Mouse (Mus musculus) hindbrain, embryonic 15.5 days (tissue): ENCODE data around the gene Fam181a. TPM values are rescaled to one million over a fixed set of nuclear protein-coding genes. Genes with fewer than 3 reads are reported as not detected.
A peak's percentile ranks its signal among the peaks of the same experiment; 100 is the strongest.

Experiments used
- ATAC-seq: fragments of 200-750 bp; cut with Nextera tagmentation; 2 replicates; pipeline ENCODE4 v1.8.0; 2017; ENCODE audit warnings: low read depth, moderate number of reproducible peaks, moderate TSS enrichment; ENCODE audit not compliant: low FRiP score
- H3K27ac ChIP-seq: fragments of 300-500 bp; sonication (generic); replicated peaks from 2 replicates; pipeline ENCODE4 v1.5.1; 2015; ENCODE audit warnings: mild to moderate bottlenecking, inconsistent platforms
- H3K27me3 ChIP-seq: fragments of 300-500 bp; sonication (generic); 2 replicates; pipeline ENCODE4 v1.6.1; 2015; ENCODE audit warnings: control low read depth, inconsistent platforms
- H3K36me3 ChIP-seq: fragments of 300-500 bp; sonication (generic); 2 replicates; pipeline ENCODE4 v1.6.1; 2015; ENCODE audit warnings: control low read depth, inconsistent platforms
- H3K4me1 ChIP-seq: fragments of 300-500 bp; sonication (generic); replicated peaks from 2 replicates; pipeline ENCODE4 v1.6.1; 2015; ENCODE audit warnings: control low read depth, inconsistent platforms
- H3K4me2 ChIP-seq: fragments of 300-500 bp; sonication (generic); 2 replicates; pipeline ENCODE4 v1.6.1; 2015; ENCODE audit warnings: moderate library complexity, mild to moderate bottlenecking, inconsistent platforms
- H3K4me3 ChIP-seq: fragments of 300-500 bp; sonication (generic); 2 replicates; pipeline ENCODE4 v1.5.1; 2015; ENCODE audit warnings: mild to moderate bottlenecking, inconsistent platforms
- H3K9ac ChIP-seq: fragments of 300-500 bp; sonication (generic); 2 replicates; pipeline ENCODE4 v1.6.1; 2015; ENCODE audit warnings: inconsistent platforms
- H3K9me3 ChIP-seq: fragments of 300-500 bp; sonication (generic); 2 replicates; pipeline ENCODE4 v1.6.1; 2016; ENCODE audit warnings: control low read depth, inconsistent platforms
- WGBS: fragments of 180-500 bp; shearing (Covaris S2); methylation state at CpG from one replicate; pipeline ENCODE4 v1.1.7; 2015; 5-methylcytosine and 5-hydroxymethylcytosine counted together
- polyA plus RNA-seq: library from polyadenylated mRNA; unstranded; fragments of >200 nt; fragmentation: Nextera tagmentation; extraction: Ambion mirVana; gene quantifications from 2 replicates; pipeline ENCODE4 v1.2.1, GENCODE M21; 2015

The Fam181a gene
- polyA plus RNA-seq, 1 experiment from 2014 or later = 7.2 TPM

GRCm38 (mm10) chr12:103322801-103323200, 12.0 kb downstream of the Fam181a start:
- Histone ChIP-seq H3K9me3 (no peaks in the 10 kb centered on the region), H3K36me3 (no peaks in the 10 kb centered on the region), H3K27me3 (peaks cover 15% of the 10 kb centered on the region), H3K4me1 (peaks cover 8% of the 10 kb centered on the region), H3K4me3 (no peak overlapping the region), H3K27ac (no peak overlapping the region), H3K9ac (no peak overlapping the region), H3K4me2 (no peak overlapping the region)
- no peak for ATAC-seq
- WGBS = 32% methylated on average over 3 of the region's 3 CpGs

GRCm38 (mm10) chr12:103325156-103325857, 14.5 kb downstream of the Fam181a start:
- H3K4me3 ChIP-seq = peak overlapping the region; percentile 40
- whole genome bisulfite sequencing = 8% methylated on average over 60 of the region's 60 CpGs
- H3K36me3 ChIP-seq = no peaks in the 10 kb centered on the region
- peak overlapping the region; percentile 30 for H3K9ac ChIP-seq
- peak; percentile 95 for ATAC-seq
- H3K27ac ChIP-seq = no peak overlapping the region
- no peaks in the 10 kb centered on the region for H3K9me3 ChIP-seq
- H3K27me3 ChIP-seq = peaks cover 24% of the 10 kb centered on the region
- peak overlapping the region; percentile 73 for H3K4me2 ChIP-seq
- peaks cover 8% of the 10 kb centered on the region for H3K4me1 ChIP-seq

DNA sequence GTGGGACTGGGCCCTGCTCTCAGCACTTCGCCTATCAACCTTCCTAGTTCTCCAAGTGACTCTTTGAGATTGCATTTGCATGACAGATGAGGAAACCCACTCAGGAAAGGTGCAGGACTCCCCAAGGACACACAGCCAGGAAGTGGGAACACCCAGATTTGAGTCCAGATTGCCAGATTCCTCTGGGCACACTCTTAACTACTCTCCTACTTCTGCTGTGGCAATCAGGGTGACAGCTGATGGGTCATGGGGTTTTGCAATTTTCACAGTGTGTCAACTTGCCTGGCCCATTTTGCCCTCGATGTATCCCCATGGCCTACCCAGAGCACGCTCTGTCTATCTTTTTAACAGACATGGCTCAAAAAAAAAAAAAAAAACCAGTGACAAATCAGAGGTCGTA, 15.8 kb downstream of the Fam181a start:
- peaks cover 24% of the 10 kb centered on the region for H3K27me3 ChIP-seq

GRCm38 (mm10) chr12:103327107-103327506, 16.3 kb downstream of the Fam181a start:
- Histone ChIP-seq H3K4me1 (peaks cover 8% of the 10 kb centered on the region), H3K4me2 (no peak overlapping the region), H3K9ac (no peak overlapping the region), H3K27me3 (peaks cover 24% of the 10 kb centered on the region), H3K36me3 (no peaks in the 10 kb centered on the region), H3K9me3 (no peaks in the 10 kb centered on the region), H3K27ac (no peak overlapping the region), H3K4me3 (no peak overlapping the region)
- no peak for ATAC-seq
- 10% methylated on average over 7 of the region's 7 CpGs for WGBS

More for the DNA sequence above, 15.8 kb downstream of the Fam181a start:
- Histone ChIP-seq H3K27ac (no peak overlapping the region), H3K4me3 (no peak overlapping the region), H3K9ac (no peak overlapping the region), H3K4me2 (no peak overlapping the region), H3K9me3 (no peaks in the 10 kb centered on the region), H3K4me1 (peaks cover 8% of the 10 kb centered on the region), H3K36me3 (no peaks in the 10 kb centered on the region)
- no peak for ATAC-seq
- 57% methylated on average over 4 of the region's 4 CpGs for WGBS

DNA sequence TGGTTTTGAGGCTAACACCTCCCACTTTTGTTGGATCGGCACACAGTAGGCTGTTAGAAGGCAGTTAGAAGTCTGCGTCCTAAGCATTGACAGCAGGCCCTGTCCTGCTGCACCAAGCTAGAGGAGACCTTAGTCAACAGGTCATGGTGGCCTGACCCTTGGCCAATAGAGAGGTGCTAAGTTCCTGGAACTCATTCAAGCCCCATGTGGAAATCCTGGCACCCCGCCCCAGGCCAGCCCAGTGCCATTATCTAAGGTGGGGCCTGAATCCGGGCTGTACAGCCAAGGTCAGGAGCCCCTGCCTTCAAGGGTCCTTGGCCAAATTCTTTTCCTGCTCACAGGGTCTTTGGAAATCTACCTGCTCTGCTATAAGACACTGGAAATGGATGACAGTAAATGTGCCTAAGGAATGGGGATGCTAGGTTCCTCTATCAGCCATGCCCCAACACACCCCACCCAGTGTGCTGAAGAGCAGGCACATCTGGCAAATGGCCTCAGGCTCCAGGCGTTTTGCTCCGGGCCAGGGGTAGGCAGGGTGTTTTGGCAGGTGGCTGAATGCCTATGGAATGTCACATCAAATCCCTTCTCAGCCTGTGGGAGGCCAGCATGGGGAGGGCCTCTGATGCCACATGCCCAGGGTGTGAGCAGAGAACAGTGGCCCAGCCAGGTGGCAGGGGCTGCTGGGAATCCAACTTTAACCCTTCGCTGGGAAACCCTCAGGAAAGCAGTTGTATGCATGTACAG, 17.8 kb downstream of the Fam181a start:
- no peak overlapping the region for H3K9ac ChIP-seq
- peaks cover 23% of the 10 kb centered on the region for H3K27me3 ChIP-seq
- peaks cover 8% of the 10 kb centered on the region for H3K4me1 ChIP-seq
- ATAC-seq = no peak
- WGBS = 61% methylated on average over 7 of the region's 7 CpGs
- H3K36me3 ChIP-seq = no peaks in the 10 kb centered on the region
- H3K4me3 ChIP-seq = no peak overlapping the region
- H3K9me3 ChIP-seq = no peaks in the 10 kb centered on the region
- no peak overlapping the region for H3K4me2 ChIP-seq
- H3K27ac ChIP-seq = no peak overlapping the region

DNA sequence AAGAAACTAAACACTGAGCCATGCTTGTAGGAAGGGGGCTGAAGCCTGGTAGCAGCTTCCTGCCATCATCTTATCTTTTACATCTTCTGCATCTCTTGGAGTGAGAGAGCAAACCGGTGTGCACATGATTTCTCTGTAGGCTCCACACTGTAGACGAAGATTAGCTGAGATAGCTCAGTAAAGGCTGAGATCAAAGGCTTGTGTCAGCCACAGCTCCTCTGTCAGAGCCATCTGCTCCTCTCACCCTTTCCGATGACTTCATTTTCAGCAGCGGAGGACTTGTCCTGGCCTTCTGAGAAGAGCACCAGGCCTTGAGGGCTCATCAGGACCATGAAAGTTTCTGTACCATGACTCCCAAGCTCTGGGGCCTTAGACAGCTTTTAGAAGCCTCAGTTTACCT, 20.7 kb downstream of the Fam181a start:
- no peak overlapping the region for H3K9ac ChIP-seq
- no peak overlapping the region for H3K4me2 ChIP-seq
- no peak overlapping the region for H3K4me3 ChIP-seq
- 64% methylated on average over 4 of the region's 4 CpGs for WGBS
- no peaks in the 10 kb centered on the region for H3K4me1 ChIP-seq
- peaks cover 9% of the 10 kb centered on the region; the same call in 1 of the 2 replicates for H3K27me3 ChIP-seq
- no peaks in the 10 kb centered on the region for H3K9me3 ChIP-seq
- H3K27ac ChIP-seq = no peak overlapping the region
- ATAC-seq = no peak
- H3K36me3 ChIP-seq = no peaks in the 10 kb centered on the region

DNA sequence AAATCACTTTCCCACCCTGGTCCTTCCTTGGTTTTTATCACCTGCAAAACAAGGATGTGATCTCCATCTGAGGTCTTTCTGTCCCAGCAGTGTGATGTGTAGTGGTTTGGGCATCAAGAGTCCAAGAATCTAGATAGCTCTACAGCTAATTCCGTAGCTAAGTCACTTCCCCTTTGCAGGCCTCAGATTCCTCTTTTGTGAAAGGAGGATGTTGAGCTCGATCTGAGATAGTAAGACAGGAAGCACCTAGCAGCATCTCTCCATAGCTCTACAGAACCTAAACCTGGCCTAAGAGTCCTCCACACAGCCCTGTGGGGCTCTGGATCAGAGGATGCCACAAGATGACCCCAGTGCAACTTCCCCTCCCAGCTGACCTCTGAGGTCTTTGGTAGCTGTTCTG, 22.1 kb downstream of the Fam181a start:
- WGBS = 89% methylated on average over 2 of the region's 2 CpGs
- ATAC-seq = no peak
- Histone ChIP-seq H3K4me3 (no peak overlapping the region), H3K27ac (no peak overlapping the region), H3K9ac (no peak overlapping the region), H3K4me1 (no peaks in the 10 kb centered on the region), H3K9me3 (no peaks in the 10 kb centered on the region), H3K36me3 (no peaks in the 10 kb centered on the region), H3K4me2 (no peak overlapping the region), H3K27me3 (peaks cover 9% of the 10 kb centered on the region; the same call in 1 of the 2 replicates)

DNA sequence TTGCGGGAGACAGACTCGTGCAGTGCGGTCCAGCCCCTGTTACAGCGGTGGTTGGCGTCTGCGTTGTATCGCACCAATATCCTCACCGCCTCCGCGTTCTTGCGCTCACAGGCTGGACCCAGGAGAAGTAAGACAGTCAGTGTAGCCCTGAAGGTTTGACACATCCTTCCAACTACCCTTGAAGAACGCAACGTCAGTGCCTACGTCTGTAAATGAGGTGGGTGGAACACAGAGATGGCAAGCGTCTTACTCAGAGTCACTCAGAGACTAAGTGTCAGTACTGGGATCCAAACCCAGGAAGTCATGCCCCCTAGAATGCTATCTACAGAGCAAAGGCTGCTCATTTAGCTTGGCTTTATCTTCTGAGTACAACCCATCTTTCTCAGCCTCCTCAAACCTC, 22.7 kb downstream of the Fam181a start:
- Histone ChIP-seq H3K4me2 (no peak overlapping the region), H3K27me3 (peaks cover 9% of the 10 kb centered on the region; the same call in 1 of the 2 replicates), H3K36me3 (no peaks in the 10 kb centered on the region), H3K27ac (no peak overlapping the region), H3K4me3 (no peak overlapping the region), H3K9ac (no peak overlapping the region), H3K4me1 (no peaks in the 10 kb centered on the region), H3K9me3 (no peaks in the 10 kb centered on the region)
- 95% methylated on average over 15 of the region's 15 CpGs for WGBS
- no peak for ATAC-seq

- Histone ChIP-seq H3K4me1 (no peaks in the 10 kb centered on the region), H3K27me3 (no peaks in the 10 kb centered on the region), H3K9me3 (no peaks in the 10 kb centered on the region), H3K36me3 (no peaks in the 10 kb centered on the region), H3K27ac (no peak overlapping the region), H3K4me2 (no peak overlapping the region), H3K9ac (no peak overlapping the region), H3K4me3 (no peak overlapping the region)
- no peak for ATAC-seq
- WGBS = 86% methylated on average over 3 of the region's 3 CpGs
Measured at GRCm38 (mm10) chr12:103336766-103337165, 26.0 kb downstream of the Fam181a start.

GRCm38 (mm10) chr12:103338162-103338798, 27.5 kb downstream of the Fam181a start:
- Histone ChIP-seq H3K4me1 (no peaks in the 10 kb centered on the region), H3K4me3 (no peak overlapping the region), H3K27me3 (no peaks in the 10 kb centered on the region), H3K9ac (no peak overlapping the region), H3K9me3 (no peaks in the 10 kb centered on the region), H3K27ac (no peak overlapping the region), H3K4me2 (no peak overlapping the region), H3K36me3 (no peaks in the 10 kb centered on the region)
- no peak for ATAC-seq
- 75% methylated on average over 14 of the region's 14 CpGs for WGBS

- Histone ChIP-seq H3K9me3 (no peaks in the 10 kb centered on the region), H3K27me3 (no peaks in the 10 kb centered on the region), H3K27ac (no peak overlapping the region), H3K4me2 (no peak overlapping the region), H3K36me3 (no peaks in the 10 kb centered on the region), H3K9ac (no peak overlapping the region), H3K4me1 (no peaks in the 10 kb centered on the region), H3K4me3 (no peak overlapping the region)
- ATAC-seq = no peak
- 82% methylated on average over 5 of the region's 5 CpGs for WGBS
Measured at GRCm38 (mm10) chr12:103341212-103341611, 30.4 kb downstream of the Fam181a start.

DNA sequence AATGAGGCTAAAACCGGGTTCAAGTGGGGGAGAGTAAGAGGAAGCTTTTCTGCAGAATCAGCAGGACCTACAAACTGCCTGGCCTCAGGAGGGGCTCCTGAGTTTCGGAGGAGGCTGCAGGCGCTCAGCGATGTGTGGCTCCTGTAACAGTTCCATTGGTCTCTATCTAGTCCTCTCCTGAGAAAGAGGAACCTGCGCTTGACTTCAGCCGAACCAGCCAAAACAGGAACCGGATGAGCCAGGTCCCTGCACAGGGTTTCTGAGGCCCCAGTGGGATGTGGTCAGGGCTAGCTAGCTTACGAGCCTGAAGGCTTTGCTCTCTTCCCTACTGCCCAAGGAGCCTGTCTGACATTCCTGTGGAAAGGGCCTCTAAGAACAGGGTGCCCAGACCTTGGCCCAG, 32.7 kb downstream of the Fam181a start:
- H3K36me3 ChIP-seq = no peaks in the 10 kb centered on the region
- H3K27me3 ChIP-seq = no peaks in the 10 kb centered on the region
- no peak overlapping the region for H3K4me2 ChIP-seq
- H3K9me3 ChIP-seq = no peaks in the 10 kb centered on the region
- H3K27ac ChIP-seq = no peak overlapping the region
- no peaks in the 10 kb centered on the region for H3K4me1 ChIP-seq
- no peak for ATAC-seq
- WGBS = 79% methylated on average over 8 of the region's 8 CpGs
- H3K4me3 ChIP-seq = no peak overlapping the region
- H3K9ac ChIP-seq = no peak overlapping the region
